Mouse (Mus musculus): ENCODE data around the gene Fnip2.

Gene Fnip2

GRCm38 (mm10) chr3:79415929-79416328 is 151.7 kb downstream of the Fnip2 start:
- no peak for DNase-seq (ENCODE audit: low spot score in 2 of 2)

GRCm38 (mm10) chr3:79415081-79415480 is 152.5 kb downstream of the Fnip2 start:
- no peak for DNase-seq (ENCODE audit: low spot score in 2 of 2)

- no peak for DNase-seq (ENCODE audit: low spot score in 2 of 2)
Measured at GRCm38 (mm10) chr3:79413492-79413891, 154.1 kb downstream of the Fnip2 start.

GRCm38 (mm10) chr3:79411666-79412065 is 155.9 kb downstream of the Fnip2 start:
- DNase-seq (ENCODE audit: low spot score in 2 of 2) = no peak

GRCm38 (mm10) chr3:79410629-79410995 is 157.0 kb downstream of the Fnip2 start:
- DNase-seq (ENCODE audit: low spot score in 2 of 2) = no peak

- DNase-seq (ENCODE audit: low spot score in 2 of 2) = no peak
Measured at GRCm38 (mm10) chr3:79409927-79410628, 157.5 kb downstream of the Fnip2 start.

GRCm38 (mm10) chr3:79408546-79408945 is 159.1 kb downstream of the Fnip2 start:
- DNase-seq (ENCODE audit: low spot score in 2 of 2) = no peak
